Mouse (Mus musculus) adrenal gland, adult 2 months (tissue): ENCODE measurements around the gene Gm10392. TPM values are rescaled to one million over a fixed set of nuclear protein-coding genes. Genes with fewer than 3 reads are reported as not detected.

Experiments
- polyA plus RNA-seq: library from polyadenylated mRNA; depleted of rRNA; stranded (reverse); fragments of >200 nt; gene quantifications from 2 replicates; pipeline ENCODE4 v1.2.3, GENCODE M21; 2012; rRNA removed
- total RNA-seq, 2 experiments: library from RNA; stranded (reverse); gene quantifications; 2 replicates each; pipeline ENCODE4 v1.2.3; 2021

Gene Gm10392
- total and polyA plus RNA-seq, 3 experiments: not detected

Other genes with a start within 250 kb of the Gm10392 start
- gene Coro6, start 56.8 kb downstream of the Gm10392 start, total RNA-seq: 1 to 10 TPM; 1.3 to 2.0 TPM
- gene Coro6, start 56.8 kb downstream of the Gm10392 start, polyA plus RNA-seq: 6.0 and 9.2 TPM in 2 replicates
- gene Ankrd13b, start 29.5 kb downstream of the Gm10392 start, total RNA-seq: 1 to 10 TPM; 6.0 to 7.3 TPM
- gene Ankrd13b, start 29.5 kb downstream of the Gm10392 start, polyA plus RNA-seq: 24.7 and 27.8 TPM in 2 replicates
- 10 to 100 TPM; 42.1 to 48.8 TPM for gene Git1, start 25.6 kb downstream of the Gm10392 start, total RNA-seq
- gene Git1, start 25.6 kb downstream of the Gm10392 start, polyA plus RNA-seq: 69.5 and 72.1 TPM in 2 replicates
- gene Abhd15, start 4.1 kb downstream of the Gm10392 start, total RNA-seq: 10 to 100 TPM; 12.1 to 29.9 TPM
- gene Abhd15, start 4.1 kb downstream of the Gm10392 start, polyA plus RNA-seq: 28.7 and 38.9 TPM in 2 replicates
- 10 to 100 TPM in 1 of 2 experiments, 1 to 10 TPM in 1; 6.3 to 15.6 TPM for gene Trp53i13, start 3.2 kb downstream of the Gm10392 start, total RNA-seq
- 31.1 and 37.1 TPM in 2 replicates for gene Trp53i13, start 3.2 kb downstream of the Gm10392 start, polyA plus RNA-seq
- 10 to 100 TPM; 45.9 to 51.0 TPM for gene Taok1, start 88.6 kb upstream of the Gm10392 start, total RNA-seq
- 2.2 and 2.8 TPM in 2 replicates for gene Taok1, start 88.6 kb upstream of the Gm10392 start, polyA plus RNA-seq
- gene Nufip2, start 167.0 kb upstream of the Gm10392 start, total RNA-seq: 100 to 1,000 TPM in 1 of 2 experiments, 10 to 100 TPM in 1; 63.7 to 111 TPM
- 21.9 and 25.4 TPM in 2 replicates for gene Nufip2, start 167.0 kb upstream of the Gm10392 start, polyA plus RNA-seq
- not detected for gene Cryba1, start 206.1 kb upstream of the Gm10392 start, total RNA-seq
- not detected in 2 replicates for gene Cryba1, start 206.1 kb upstream of the Gm10392 start, polyA plus RNA-seq
- 10 to 100 TPM; 50.4 to 75.6 TPM for gene Myo18a, start 244.0 kb upstream of the Gm10392 start, total RNA-seq
- gene Myo18a, start 244.0 kb upstream of the Gm10392 start, polyA plus RNA-seq: 66.5 and 70.4 TPM in 2 replicates